Mouse (Mus musculus) cerebellum, adult 2 months (tissue): ENCODE measurements around the gene Olfr1308.

Experiments
- CTCF ChIP-seq: fragments of 200-500 bp; IDR thresholded peaks from 2 replicates; pipeline ENCODE4 v1.5.1; 2011; ENCODE audit warnings: low read depth, mild to moderate bottlenecking, control low read depth, low read length, moderate library complexity, borderline replicate concordance; ENCODE audit not compliant: insufficient read depth
- POLR2A ChIP-seq: fragments of 200-500 bp; IDR thresholded peaks from 2 replicates; pipeline ENCODE4 v1.6.1; 2011; ENCODE audit warnings: low read length, control low read depth, borderline replicate concordance; ENCODE audit not compliant: insufficient read depth

DNA sequence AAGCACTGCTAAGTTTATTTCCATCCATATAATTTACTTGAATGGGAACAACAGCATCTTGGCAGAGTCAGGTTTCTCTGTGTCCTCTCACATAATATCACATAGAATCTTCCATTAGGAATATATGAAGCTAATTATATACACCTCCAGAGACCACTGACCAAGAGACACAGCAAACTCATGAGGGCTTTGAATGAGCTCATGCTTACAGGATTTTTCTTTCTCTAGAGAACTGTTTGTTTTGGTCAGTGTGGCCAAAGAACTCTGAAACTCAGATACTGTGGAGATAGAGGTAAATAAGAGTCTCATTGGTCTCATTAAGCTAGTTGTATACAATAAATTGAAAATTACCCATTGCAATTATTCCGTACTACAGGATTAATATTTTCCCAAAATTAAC lies 48.6 kb downstream of the Olfr1308 start, which contains the start of gene Olfr1306:
- TF ChIP-seq POLR2A (no peak), CTCF (no peak)
